Mouse (Mus musculus): ENCODE data around the gene Rps3. TPM values are rescaled to one million over a fixed set of nuclear protein-coding genes. Genes with fewer than 3 reads are reported as not detected.
A peak's percentile ranks its signal among the peaks of the same experiment; 100 is the strongest.
"Not testable (repeated sequence)": the region's sequence is repeated elsewhere in the genome, so short reads cannot be mapped to it uniquely, and the experiment has no call there.

The Rps3 gene
- polyA plus RNA-seq, 1 experiment from 2014 or later: 687 TPM

- H3K4me2 ChIP-seq (ENCODE audit: low read depth): no peak overlapping the region
Observed at GRCm38 (mm10) chr7:99516092-99516813, 32.7 kb upstream of the Rps3 start.

GRCm38 (mm10) chr7:99510087-99510501, 26.6 kb upstream of the Rps3 start:
- Histone ChIP-seq H3K4me1 (ENCODE audit: control insufficient read depth, insufficient read depth, low read length) (no peaks in the 10 kb centered on the region), H3K4me3 (ENCODE audit: low read depth, low read length) (no peak overlapping the region), H3K27me3 (ENCODE audit: control insufficient read depth, insufficient read depth, low read length) (no peaks in the 10 kb centered on the region), H3K9me3 (ENCODE audit: control insufficient read depth, low read length) (no peaks in the 10 kb centered on the region), H3K27ac (ENCODE audit: low read depth, low read length) (no peak overlapping the region), H3K36me3 (ENCODE audit: control insufficient read depth, insufficient read depth, low read length) (no peaks in the 10 kb centered on the region), H3K9ac (ENCODE audit: low read length) (no peak overlapping the region), H3K4me2 (ENCODE audit: low read depth) (no peak overlapping the region)
- DNase-seq (ENCODE audit: low spot score) (peak; percentile 29), ATAC-seq (ENCODE audit: insufficient read depth, low FRiP score, low TSS enrichment) (no peak)
- WGBS: 12% methylated on average over 8 of the region's 8 CpGs

More at GRCm38 (mm10) chr7:99516092-99516813, 32.7 kb upstream of the Rps3 start:
- H3K27ac ChIP-seq (ENCODE audit: low read depth, low read length): no peak overlapping the region
- no peaks in the 10 kb centered on the region for H3K9me3 ChIP-seq (ENCODE audit: control insufficient read depth, low read length)
- H3K27me3 ChIP-seq (ENCODE audit: control insufficient read depth, insufficient read depth, low read length): no peaks in the 10 kb centered on the region
- ATAC-seq (ENCODE audit: insufficient read depth, low FRiP score, low TSS enrichment) (no peak), DNase-seq (ENCODE audit: low spot score) (no peak)
- no peak overlapping the region for H3K4me3 ChIP-seq (ENCODE audit: low read depth, low read length)
- H3K36me3 ChIP-seq (ENCODE audit: control insufficient read depth, insufficient read depth, low read length): no peaks in the 10 kb centered on the region
- H3K4me1 ChIP-seq (ENCODE audit: control insufficient read depth, insufficient read depth, low read length): no peaks in the 10 kb centered on the region
- WGBS: 87% methylated on average over 9 of the region's 9 CpGs
- no peak overlapping the region for H3K9ac ChIP-seq (ENCODE audit: low read length)

- not testable (repeated sequence) for H3K4me1 ChIP-seq (ENCODE audit: control insufficient read depth, insufficient read depth, low read length); H3K36me3 ChIP-seq (ENCODE audit: control insufficient read depth, insufficient read depth, low read length); H3K27ac ChIP-seq (ENCODE audit: low read depth, low read length); H3K9me3 ChIP-seq (ENCODE audit: control insufficient read depth, low read length); DNase-seq (ENCODE audit: low spot score); ATAC-seq (ENCODE audit: insufficient read depth, low FRiP score, low TSS enrichment); H3K4me3 ChIP-seq (ENCODE audit: low read depth, low read length); H3K4me2 ChIP-seq (ENCODE audit: low read depth); H3K27me3 ChIP-seq (ENCODE audit: control insufficient read depth, insufficient read depth, low read length); H3K9ac ChIP-seq (ENCODE audit: low read length)
- WGBS: 33% methylated on average over 2 of the region's 2 CpGs
Observed at GRCm38 (mm10) chr7:99508187-99508586, 24.6 kb upstream of the Rps3 start.

GRCm38 (mm10) chr7:99504556-99504955, 21.0 kb upstream of the Rps3 start:
- DNase-seq (ENCODE audit: low spot score): no peak
- no peak overlapping the region for H3K27ac ChIP-seq (ENCODE audit: low read depth, low read length)
- H3K27me3 ChIP-seq (ENCODE audit: control insufficient read depth, insufficient read depth, low read length): no peaks in the 10 kb centered on the region
- no peak overlapping the region for H3K4me3 ChIP-seq (ENCODE audit: low read depth, low read length)
- H3K9ac ChIP-seq (ENCODE audit: low read length): no peak overlapping the region
- ATAC-seq (ENCODE audit: insufficient read depth, low FRiP score, low TSS enrichment): no peak
- no peaks in the 10 kb centered on the region for H3K9me3 ChIP-seq (ENCODE audit: control insufficient read depth, low read length)
- no peaks in the 10 kb centered on the region for H3K36me3 ChIP-seq (ENCODE audit: control insufficient read depth, insufficient read depth, low read length)
- H3K4me1 ChIP-seq (ENCODE audit: control insufficient read depth, insufficient read depth, low read length): no peaks in the 10 kb centered on the region
- no peak overlapping the region for H3K4me2 ChIP-seq (ENCODE audit: low read depth)

GRCm38 (mm10) chr7:99501148-99501547, 17.6 kb upstream of the Rps3 start:
- H3K36me3 ChIP-seq (ENCODE audit: control insufficient read depth, insufficient read depth, low read length): no peaks in the 10 kb centered on the region
- H3K9me3 ChIP-seq (ENCODE audit: control insufficient read depth, low read length): no peaks in the 10 kb centered on the region
- H3K4me1 ChIP-seq (ENCODE audit: control insufficient read depth, insufficient read depth, low read length): no peaks in the 10 kb centered on the region
- H3K4me3 ChIP-seq (ENCODE audit: low read depth, low read length): no peak overlapping the region
- no peak for DNase-seq (ENCODE audit: low spot score)
- no peak overlapping the region for H3K27ac ChIP-seq (ENCODE audit: low read depth, low read length)
- ATAC-seq (ENCODE audit: insufficient read depth, low FRiP score, low TSS enrichment): no peak
- no peak overlapping the region for H3K4me2 ChIP-seq (ENCODE audit: low read depth)
- H3K27me3 ChIP-seq (ENCODE audit: control insufficient read depth, insufficient read depth, low read length): no peaks in the 10 kb centered on the region
- 46% methylated on average over 1 of the region's 1 CpGs for WGBS
- H3K9ac ChIP-seq (ENCODE audit: low read length): no peak overlapping the region

GRCm38 (mm10) chr7:99500655-99501054, 17.1 kb upstream of the Rps3 start:
- H3K27me3 ChIP-seq (ENCODE audit: control insufficient read depth, insufficient read depth, low read length): no peaks in the 10 kb centered on the region
- H3K36me3 ChIP-seq (ENCODE audit: control insufficient read depth, insufficient read depth, low read length): no peaks in the 10 kb centered on the region
- no peak overlapping the region; the same call in 1 of the 2 replicates for H3K27ac ChIP-seq (ENCODE audit: low read depth, low read length)
- no peaks in the 10 kb centered on the region for H3K9me3 ChIP-seq (ENCODE audit: control insufficient read depth, low read length)
- no peak overlapping the region for H3K4me3 ChIP-seq (ENCODE audit: low read depth, low read length)
- H3K4me2 ChIP-seq (ENCODE audit: low read depth): no peak overlapping the region
- ATAC-seq (ENCODE audit: insufficient read depth, low FRiP score, low TSS enrichment) (no peak), DNase-seq (ENCODE audit: low spot score) (no peak)
- 25% methylated on average over 5 of the region's 5 CpGs for WGBS
- H3K9ac ChIP-seq (ENCODE audit: low read length): no peak overlapping the region
- H3K4me1 ChIP-seq (ENCODE audit: control insufficient read depth, insufficient read depth, low read length): no peaks in the 10 kb centered on the region

- no peaks in the 10 kb centered on the region for H3K4me1 ChIP-seq (ENCODE audit: control insufficient read depth, insufficient read depth, low read length)
- H3K27ac ChIP-seq (ENCODE audit: low read depth, low read length): no peak overlapping the region
- no peaks in the 10 kb centered on the region for H3K9me3 ChIP-seq (ENCODE audit: control insufficient read depth, low read length)
- no peak overlapping the region for H3K9ac ChIP-seq (ENCODE audit: low read length)
- no peak overlapping the region for H3K4me2 ChIP-seq (ENCODE audit: low read depth)
- DNase-seq (ENCODE audit: low spot score) (peak; percentile 87), ATAC-seq (ENCODE audit: insufficient read depth, low FRiP score, low TSS enrichment) (no peak)
- no peak overlapping the region for H3K4me3 ChIP-seq (ENCODE audit: low read depth, low read length)
- H3K36me3 ChIP-seq (ENCODE audit: control insufficient read depth, insufficient read depth, low read length): no peaks in the 10 kb centered on the region
- H3K27me3 ChIP-seq (ENCODE audit: control insufficient read depth, insufficient read depth, low read length): no peaks in the 10 kb centered on the region
- 3% methylated on average over 8 of the region's 8 CpGs for WGBS
Observed at GRCm38 (mm10) chr7:99500201-99500600, 16.7 kb upstream of the Rps3 start.

- ATAC-seq (ENCODE audit: insufficient read depth, low FRiP score, low TSS enrichment) (no peak), DNase-seq (ENCODE audit: low spot score) (no peak)
- Histone ChIP-seq H3K4me2 (ENCODE audit: low read depth) (no peak overlapping the region), H3K9me3 (ENCODE audit: control insufficient read depth, low read length) (no peaks in the 10 kb centered on the region), H3K9ac (ENCODE audit: low read length) (no peak overlapping the region), H3K4me1 (ENCODE audit: control insufficient read depth, insufficient read depth, low read length) (no peaks in the 10 kb centered on the region), H3K4me3 (ENCODE audit: low read depth, low read length) (no peak overlapping the region), H3K36me3 (ENCODE audit: control insufficient read depth, insufficient read depth, low read length) (no peaks in the 10 kb centered on the region), H3K27ac (ENCODE audit: low read depth, low read length) (no peak overlapping the region), H3K27me3 (ENCODE audit: control insufficient read depth, insufficient read depth, low read length) (no peaks in the 10 kb centered on the region)
- 65% methylated on average over 1 of the region's 1 CpGs for WGBS
Observed at GRCm38 (mm10) chr7:99499128-99499527, 15.6 kb upstream of the Rps3 start.

- H3K9ac ChIP-seq (ENCODE audit: low read length): no peak overlapping the region
- DNase-seq (ENCODE audit: low spot score) (no peak), ATAC-seq (ENCODE audit: insufficient read depth, low FRiP score, low TSS enrichment) (no peak)
- H3K27ac ChIP-seq (ENCODE audit: low read depth, low read length): no peak overlapping the region
- H3K4me2 ChIP-seq (ENCODE audit: low read depth): no peak overlapping the region
- no peak overlapping the region for H3K4me3 ChIP-seq (ENCODE audit: low read depth, low read length)
- no peaks in the 10 kb centered on the region for H3K9me3 ChIP-seq (ENCODE audit: control insufficient read depth, low read length)
- no peaks in the 10 kb centered on the region for H3K36me3 ChIP-seq (ENCODE audit: control insufficient read depth, insufficient read depth, low read length)
- H3K4me1 ChIP-seq (ENCODE audit: control insufficient read depth, insufficient read depth, low read length): no peaks in the 10 kb centered on the region
- H3K27me3 ChIP-seq (ENCODE audit: control insufficient read depth, insufficient read depth, low read length): no peaks in the 10 kb centered on the region
- WGBS: 84% methylated on average over 5 of the region's 5 CpGs
Observed at GRCm38 (mm10) chr7:99489708-99490107, 6.2 kb upstream of the Rps3 start.
